Mouse (Mus musculus): ENCODE measurements around the gene Uqcc3.
"Not testable (repeated sequence)": the region's sequence is repeated elsewhere in the genome, so short reads cannot be mapped to it uniquely, and the experiment has no call there.

Gene Uqcc3

DNA sequence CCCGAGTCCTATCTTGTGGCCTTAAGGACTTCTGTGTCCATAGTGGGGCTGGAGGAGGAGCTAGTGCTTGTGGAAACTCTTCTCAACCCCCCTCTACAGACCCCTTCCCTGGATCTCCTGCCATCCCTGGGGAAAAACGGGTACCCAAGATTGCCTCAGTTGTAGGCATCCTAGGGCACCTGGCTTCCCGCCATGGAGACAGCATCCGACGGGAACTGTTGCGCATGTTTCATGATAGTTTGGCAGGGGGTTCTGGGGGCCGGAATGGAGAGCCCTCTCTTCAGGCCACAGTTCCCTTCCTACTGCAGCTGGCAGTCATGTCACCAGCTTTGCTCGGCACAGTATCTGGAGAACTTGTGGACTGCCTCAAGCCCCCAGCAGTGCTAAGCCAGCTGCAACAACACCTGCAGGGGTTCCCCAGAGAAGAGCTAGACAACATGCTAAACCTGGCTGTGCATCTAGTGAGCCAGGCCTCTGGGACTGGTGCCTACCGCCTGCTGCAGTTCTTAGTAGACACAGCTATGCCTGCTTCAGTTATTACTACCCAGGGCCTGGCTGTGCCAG is 14.8 kb upstream of the Uqcc3 start:
- in situ Hi-C loops (cut with MseI, MboI) = no loop called here

DNA sequence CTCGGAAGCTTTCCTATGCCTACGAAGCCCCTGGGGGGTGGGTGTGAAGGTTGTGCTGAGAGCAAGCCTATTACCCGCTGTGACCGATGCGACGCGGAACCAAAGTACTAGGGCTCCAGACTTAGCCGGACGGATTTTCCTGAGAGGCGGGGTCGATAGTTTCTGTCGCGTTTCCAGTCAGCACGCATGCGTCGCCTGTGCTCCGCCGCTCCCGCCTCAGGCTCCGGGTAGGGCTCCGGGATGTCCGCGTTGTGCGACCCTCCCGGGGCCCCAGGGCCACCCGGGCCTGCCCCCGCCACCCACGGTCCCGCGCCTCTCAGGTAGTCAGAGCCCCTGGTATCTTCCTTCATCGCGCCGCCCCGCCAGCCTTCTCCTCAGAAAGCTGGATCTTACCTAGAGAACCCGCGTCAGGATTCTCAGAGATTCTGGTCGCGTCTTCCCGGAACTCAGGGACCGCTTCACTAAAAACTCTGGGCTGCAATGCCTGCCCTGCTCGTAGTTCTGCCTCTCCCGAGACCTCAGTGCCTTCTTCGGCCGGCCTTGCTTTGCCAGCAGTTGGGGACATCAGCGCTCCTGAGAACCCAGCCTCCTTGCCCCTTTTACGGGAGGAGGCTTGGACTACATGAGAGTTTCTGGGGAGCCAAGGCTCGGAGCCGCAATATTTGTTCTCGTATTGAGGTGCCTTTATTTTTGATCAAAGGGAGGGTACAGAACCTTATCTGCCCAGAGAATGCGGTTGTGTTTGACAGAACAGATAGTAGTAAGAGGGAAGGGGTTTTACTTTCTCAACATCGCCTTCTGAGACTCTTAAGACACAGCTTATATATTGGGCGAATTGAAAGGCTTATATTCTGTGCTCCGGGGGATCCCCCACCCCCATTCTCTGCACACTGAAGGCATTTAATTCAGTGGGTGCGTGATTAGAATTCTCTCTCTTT is 12.4 kb upstream of the Uqcc3 start, which contains the start of gene Ints5:
Gene Ints5, plus strand, starts transcription at position 177 of the 938 bp plus-strand sequence.
- in situ Hi-C loops (cut with MseI, MboI) = no loop called here

GRCm38 (mm10) chr19:8888511-8889385 is 8.0 kb upstream of the Uqcc3 start, which contains the start of the genes 1810009A15Rik and Gm49416:
TSS of gene 1810009A15Rik (plus strand) at chr19:8888853.
TSS of gene Gm49416 (plus strand) at chr19:8888926.
- in situ Hi-C loops (cut with MseI, MboI) = no loop called here

DNA sequence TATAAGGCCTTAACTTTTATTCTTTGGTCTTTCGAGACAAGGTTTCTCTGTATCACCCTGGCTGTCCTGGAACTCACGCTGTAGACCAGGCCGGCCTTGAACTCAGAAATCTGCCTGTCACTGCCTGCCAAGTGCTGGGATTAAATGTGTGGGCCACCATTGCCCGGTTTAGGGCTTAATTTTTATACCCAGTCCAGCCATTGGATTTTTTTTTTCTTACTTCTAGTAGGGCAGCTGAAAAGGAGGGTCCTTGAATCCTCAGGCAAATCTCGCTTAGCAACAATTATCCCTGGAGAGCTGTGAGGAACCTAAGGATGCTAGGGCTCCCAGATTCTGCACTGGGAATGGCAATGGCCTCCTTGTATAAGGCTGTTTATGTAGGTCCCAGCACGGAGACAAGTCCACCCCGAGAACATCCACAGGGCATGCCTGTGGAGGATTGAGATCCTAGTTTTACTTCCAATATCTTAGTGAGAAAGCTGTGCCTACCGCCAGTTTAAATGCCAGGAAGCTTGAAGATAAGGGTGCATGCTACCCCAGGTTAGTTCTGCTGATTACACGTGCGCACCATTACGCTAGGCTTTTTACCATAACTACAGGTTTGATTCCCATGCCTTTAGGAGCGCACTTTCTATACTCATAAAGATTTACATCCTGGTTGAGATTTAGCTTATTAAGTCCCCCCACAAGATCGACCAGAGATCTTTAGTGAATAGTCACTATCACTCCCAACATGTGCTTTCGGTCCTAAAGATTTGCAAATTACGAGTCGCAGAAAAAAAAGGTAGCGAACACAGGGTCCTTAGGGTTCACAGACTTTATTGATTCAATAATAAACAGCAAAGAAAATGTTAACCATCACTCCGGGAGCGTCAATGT is 7.1 kb upstream of the Uqcc3 start:
- in situ Hi-C loops (cut with MseI, MboI) = no loop called here

DNA sequence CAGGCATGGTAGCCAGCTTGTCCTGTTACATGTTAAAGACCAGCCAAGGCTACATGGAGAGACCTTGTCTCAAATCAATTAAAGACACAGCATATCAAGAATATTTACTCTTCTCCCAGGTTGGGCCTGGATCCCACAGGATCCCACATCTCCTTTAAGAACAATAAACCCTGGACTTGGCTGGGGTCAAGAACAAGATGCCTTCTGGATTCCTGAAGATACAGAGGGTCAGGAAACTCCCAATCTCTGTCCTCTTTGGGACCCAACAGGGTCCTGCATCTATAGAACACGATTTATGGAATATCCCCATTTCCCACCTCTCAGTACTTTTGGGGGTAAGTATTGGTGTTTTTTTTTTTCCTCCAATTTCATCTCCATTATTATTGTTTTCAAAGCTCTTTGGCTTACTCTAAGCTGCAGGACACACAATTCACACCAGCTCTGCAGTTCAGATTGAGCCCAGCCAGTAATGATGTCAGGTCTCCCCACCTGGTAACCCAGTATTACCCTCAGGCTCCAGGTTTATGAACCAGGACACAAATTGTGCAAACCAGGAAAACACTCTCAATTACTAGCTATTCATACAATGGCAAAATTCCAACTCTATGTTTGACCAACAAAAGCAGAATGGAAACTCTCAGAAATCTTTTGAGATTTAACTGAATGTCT is 6.3 kb upstream of the Uqcc3 start:
- in situ Hi-C loops (cut with MseI, MboI) = no loop called here

- in situ Hi-C loops (cut with MseI, MboI) = no loop called here
These were observed 2.9 kb upstream of the Uqcc3 start, which contains the start of the genes Lbhd1 and Gm49403 for GRCm38 (mm10) chr19:8883616-8884015. TSS of gene Lbhd1 (plus strand) at chr19:8883732. TSS of gene Gm49403 (plus strand) at chr19:8883930.

DNA sequence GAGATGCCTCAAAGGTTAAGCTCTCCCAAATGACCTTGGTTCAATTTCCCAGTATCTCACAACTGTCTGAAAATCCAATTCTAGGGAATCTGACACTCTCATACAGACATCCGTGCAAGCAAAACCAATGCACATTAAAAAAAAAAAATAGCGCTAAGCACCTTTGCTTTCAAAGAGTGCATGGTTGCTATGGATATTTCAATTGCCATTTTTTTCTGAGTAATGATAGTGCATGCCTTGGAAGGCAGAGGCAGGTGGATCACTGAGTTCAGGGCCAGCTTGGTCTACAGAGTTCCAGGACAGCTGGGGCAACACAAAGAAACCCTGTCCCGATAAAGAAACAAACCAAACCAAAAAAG is 290 bp upstream of the Uqcc3 start:
- in situ Hi-C loops (cut with MseI, MboI) = no loop called here

DNA sequence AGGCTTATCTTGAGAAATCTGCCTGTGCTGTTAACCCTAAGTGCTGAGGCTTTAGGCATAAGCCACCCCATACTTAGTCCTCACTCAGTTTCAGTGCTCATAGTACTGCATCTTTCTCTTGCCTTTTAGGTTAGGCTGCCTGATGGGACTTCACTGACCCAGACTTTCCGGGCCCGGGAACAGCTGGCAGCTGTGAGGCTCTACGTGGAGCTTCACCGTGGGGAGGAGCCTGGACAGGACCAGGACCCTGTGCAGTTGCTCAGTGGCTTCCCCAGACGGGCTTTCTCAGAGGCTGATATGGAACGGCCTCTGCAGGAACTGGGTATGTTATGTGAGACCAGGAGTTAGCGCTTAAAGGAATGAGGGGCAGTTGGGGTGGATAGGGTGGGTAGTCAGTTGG is 5.7 kb downstream of the Uqcc3 start:
- in situ Hi-C loops (cut with MseI, MboI) = no loop called here

- in situ Hi-C loops (cut with MseI, MboI) = no loop called here
These were observed 8.4 kb downstream of the Uqcc3 start for GRCm38 (mm10) chr19:8872266-8872840.

- in situ Hi-C loops (cut with MseI, MboI) = no loop called here
These were observed 9.2 kb downstream of the Uqcc3 start, which contains the start of gene Ubxn1 for GRCm38 (mm10) chr19:8871267-8872186. TSS of gene Ubxn1 (plus strand) at chr19:8871496.

- in situ Hi-C loops (cut with MseI, MboI) = no loop called here
These were observed 9.9 kb downstream of the Uqcc3 start for GRCm38 (mm10) chr19:8870838-8871237.

- in situ Hi-C loops (cut with MseI, MboI) = not testable (repeated sequence)
These were observed 10.3 kb downstream of the Uqcc3 start for GRCm38 (mm10) chr19:8870381-8870780.

DNA sequence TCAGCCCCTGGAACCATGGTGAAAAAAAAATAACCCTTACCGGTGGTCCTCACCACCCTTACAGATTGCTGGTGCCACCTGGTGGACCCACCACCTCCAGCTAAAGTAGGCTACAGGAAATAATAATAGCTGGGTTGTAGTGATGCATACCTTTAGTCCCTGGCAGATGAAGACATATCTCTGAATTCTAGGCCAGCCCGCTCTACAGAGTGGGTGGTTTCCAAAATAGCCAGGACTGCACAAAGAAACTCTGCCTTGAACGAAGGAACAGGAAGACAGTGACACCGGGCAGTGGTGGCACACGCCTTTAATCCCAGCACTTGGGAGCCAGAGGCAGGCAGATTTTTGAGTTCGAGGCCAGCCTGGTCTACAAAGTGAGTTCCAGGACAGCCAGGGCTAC is 16.5 kb downstream of the Uqcc3 start:
- in situ Hi-C loops (cut with MseI, MboI) = no loop called here

- in situ Hi-C loops (cut with MseI, MboI) = loop anchor here (5.0 to 10.0 kb wide), 2 partner anchors 246 to 253 kb away; no protein-coding TSS in a partner anchor
These were observed 21.7 kb downstream of the Uqcc3 start for GRCm38 (mm10) chr19:8859018-8859417.

DNA sequence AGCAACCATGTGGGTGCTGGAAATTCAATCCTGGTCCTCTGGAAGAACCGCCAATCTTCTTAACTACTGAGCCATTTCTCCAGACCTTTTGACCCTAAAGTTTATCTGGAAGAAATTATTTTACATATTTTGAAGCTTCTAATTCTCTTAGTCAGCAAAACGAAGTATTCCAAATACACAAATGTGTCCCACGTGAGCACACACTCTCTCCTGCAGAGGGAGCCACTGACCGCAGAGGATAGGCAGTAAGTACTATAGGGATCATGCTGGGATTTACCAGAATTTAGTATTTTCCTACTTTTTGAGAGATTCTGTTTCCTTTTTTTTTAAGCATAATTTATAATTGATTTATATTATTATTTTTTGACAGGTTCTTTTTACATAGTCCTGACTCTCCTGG is 23.0 kb downstream of the Uqcc3 start:
- in situ Hi-C loops (cut with MseI, MboI) = loop anchor here (5.0 to 10.0 kb wide), 2 partner anchors 247 to 255 kb away; no protein-coding TSS in a partner anchor

DNA sequence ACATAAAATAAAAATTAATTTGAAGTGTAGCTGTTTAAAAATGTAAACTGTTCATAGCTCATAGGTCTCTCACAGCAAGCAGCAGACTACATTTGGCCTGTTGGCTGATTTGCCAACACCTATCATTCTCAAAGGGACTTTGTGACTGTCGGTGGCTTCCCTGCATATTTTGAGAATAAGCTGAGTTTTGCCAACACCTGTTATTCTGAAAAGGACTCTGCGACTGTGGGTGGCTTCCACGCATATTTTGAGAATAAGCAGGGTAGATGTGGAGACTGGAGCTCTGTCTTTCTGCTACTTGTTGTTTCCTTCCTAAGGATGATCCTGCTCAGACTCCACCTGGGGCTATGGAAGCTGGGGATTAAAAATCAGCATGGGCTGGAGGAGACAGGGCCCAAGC is 27.6 kb downstream of the Uqcc3 start:
- in situ Hi-C loops (cut with MseI, MboI) = loop anchor here in 1 of 2 experiments (10.0 kb wide), 1 partner anchor 252 kb away; no protein-coding TSS in a partner anchor

GRCm38 (mm10) chr19:8852236-8852928 is 28.3 kb downstream of the Uqcc3 start:
- in situ Hi-C loops (cut with MseI, MboI) = loop anchor here in 1 of 2 experiments (10.0 kb wide), 1 partner anchor 252 kb away; no protein-coding TSS in a partner anchor

GRCm38 (mm10) chr19:8851639-8852038 is 29.1 kb downstream of the Uqcc3 start:
- in situ Hi-C loops (cut with MseI, MboI) = loop anchor here in 1 of 2 experiments (10.0 kb wide), 1 partner anchor 253 kb away; no protein-coding TSS in a partner anchor
